ENCODE assay signal across 10 mouse cellular contexts in genomic region chr3:84324478-84324877, GRCm38 (mm10). TPM values are rescaled to one million over a fixed set of nuclear protein-coding genes. Genes with fewer than 3 reads are reported as not detected.
DNase-seq lines count a peak whose midpoint lies in the region; ATAC-seq and TF ChIP-seq lines count a peak whose summit lies in the region.
"Had no signal": no experiment of that assay in that cellular context is flagged by ENCODE, and none has a peak within 500 bp of the region (broad histone marks: within the 10 kb centered on the region; RNA-seq: fewer than 3 reads in every experiment).

No protein-coding gene starts in this region.

- ATAC-seq in heart, embryonic 14.5 days (ENCODE audit: insufficient number of reproducible peaks, insufficient read depth, low FRiP score, low read depth), result no peak
- 0 out of 2 replicates have a peak, but pooled peaks have one; percentile 41 for ATAC-seq in embryonic facial prominence, embryonic 12.5 days (ENCODE audit: insufficient number of reproducible peaks, insufficient read depth, low FRiP score, low TSS enrichment)
- ATAC-seq in limb, embryonic 13.5 days (ENCODE audit: low FRiP score, low read depth), result no peak

- H3K79me2 ChIP-seq in CH12.LX (replicated peaks; ENCODE audit: control insufficient read depth, extremely low read depth, insufficient read depth, poor library complexity, severe bottlenecking), result no peaks in the 10 kb centered on the region

- peak overlapping the region; percentile 1; the same call in 1 of the 2 replicates for H3K4me2 ChIP-seq in heart, embryonic 14.5 days (ENCODE audit: low read length)
- H3K4me2 ChIP-seq in CH12.LX (ENCODE audit: insufficient read depth, low read depth, poor library complexity, severe bottlenecking), result peak overlapping the region; percentile 89
- 0 out of 2 replicates have a peak overlapping the region, but pooled peaks have one; percentile 10 for H3K4me2 ChIP-seq in embryonic facial prominence, embryonic 12.5 days (replicated peaks)
- H3K4me2 ChIP-seq in limb, embryonic 13.5 days (replicated peaks), result peak overlapping the region; percentile 14; the same call in 1 of the 2 replicates

- no peak for TF ChIP-seq CTCF in CH12.LX (conservative IDR thresholded peaks at IDR 0.05 in 1 of 2, IDR thresholded peaks at IDR 0.05 in 1 of 2; ENCODE audit: low read depth in 2 of 2, low read length in 2 of 2)

- peak; percentile 65 for TF ChIP-seq EP300 in CH12.LX (IDR thresholded peaks at IDR 0.05; ENCODE audit: low read length)

- no peak for TF ChIP-seq RAD21 in CH12.LX (IDR thresholded peaks at IDR 0.05; ENCODE audit: low read depth, low read length)

- H3K27me3 ChIP-seq in heart, embryonic 14.5 days (ENCODE audit: control insufficient read depth, insufficient read depth, low read length), result 0 out of 2 replicates have a peak, but pooled peaks cover under 1% of the 10 kb centered on the region
- H3K27me3 ChIP-seq in CH12.LX (replicated peaks), result no peaks in the 10 kb centered on the region
- no peaks in the 10 kb centered on the region for H3K27me3 ChIP-seq in embryonic facial prominence, embryonic 12.5 days
- no peaks in the 10 kb centered on the region for H3K27me3 ChIP-seq in limb, embryonic 13.5 days

- no peaks in the 10 kb centered on the region for H3K36me3 ChIP-seq in heart, embryonic 14.5 days (ENCODE audit: control insufficient read depth, insufficient read depth, low read length)
- H3K36me3 ChIP-seq in CH12.LX (replicated peaks in 1 of 2; ENCODE audit: control insufficient read depth in 1 of 2, insufficient read depth in 1 of 2, low read length in 1 of 2), result peaks cover 4 to 23% of the 10 kb centered on the region in 2 experiments
- no peaks in the 10 kb centered on the region for H3K36me3 ChIP-seq in embryonic facial prominence, embryonic 12.5 days
- no peaks in the 10 kb centered on the region for H3K36me3 ChIP-seq in limb, embryonic 13.5 days

- 32% methylated on average over 3 of the region's 3 CpGs for WGBS in heart, embryonic 14.5 days
- 8% methylated on average over 3 of the region's 3 CpGs for whole genome bisulfite sequencing in embryonic facial prominence, embryonic 12.5 days
- 23% methylated on average over 3 of the region's 3 CpGs for WGBS in limb, embryonic 13.5 days

- H3K9me3 ChIP-seq in heart, embryonic 14.5 days (ENCODE audit: control insufficient read depth, low read length), result 0 out of 2 replicates have a peak, but pooled peaks cover 4% of the 10 kb centered on the region
- H3K9me3 ChIP-seq in CH12.LX (replicated peaks; ENCODE audit: low read length), result no peaks in the 10 kb centered on the region
- H3K9me3 ChIP-seq in embryonic facial prominence, embryonic 12.5 days, result no peaks in the 10 kb centered on the region
- H3K9me3 ChIP-seq in limb, embryonic 13.5 days, result no peaks in the 10 kb centered on the region; the same call in 1 of the 2 replicates

- DNase-seq in heart, postnatal 14 days, result no peak
- peak; percentile 85 for DNase-seq in CH12.LX (ENCODE audit: extremely low read depth)
- no peak for DNase-seq in layer of hippocampus, adult 8-10 months (ENCODE audit: low spot score in 2 of 2)
- no peak for DNase-seq in spleen, adult 18-20 months
- DNase-seq in frontal cortex, postnatal 10 days (ENCODE audit: low spot score in 2 of 2), result no peak
- DNase-seq: cerebellum, adult 8-10 months; right cerebral cortex, postnatal 25 days had no signal

- dilution Hi-C loops in CH12.LX (cut with MboI; ENCODE audit: extremely low pct_ligation_motif_present, extremely low pct_unique_long_range_greater_than_20kb, low sequenced_read_pairs), result no loop called here

- no peak; the same call in 1 of the 2 replicates for TF ChIP-seq POLR2A in CH12.LX (IDR thresholded peaks at IDR 0.05; ENCODE audit: low read depth, low read length)

- H3K27ac ChIP-seq in heart, embryonic 14.5 days (replicated peaks in 1 of 2; ENCODE audit: control insufficient read depth in 1 of 2, insufficient read depth in 1 of 2, low read depth in 2 of 2, low read length in 2 of 2), result 0 out of 4 replicates have a peak overlapping the region, but pooled peaks of 1 of the 2 experiments have one; percentile 28
- H3K27ac ChIP-seq in CH12.LX (ENCODE audit: insufficient read depth, low read depth), result peak overlapping the region; percentile 88
- H3K27ac ChIP-seq in embryonic facial prominence, embryonic 12.5 days, result no peak overlapping the region
- no peak overlapping the region for H3K27ac ChIP-seq in limb, embryonic 13.5 days

- no peak overlapping the region for H3K4me3 ChIP-seq in heart, embryonic 14.5 days (ENCODE audit: control insufficient read depth in 1 of 2, insufficient read depth in 1 of 2, low read depth in 1 of 2, low read length in 2 of 2)
- H3K4me3 ChIP-seq in CH12.LX (replicated peaks in 1 of 3; ENCODE audit: low read depth in 2 of 3, low read length in 2 of 3, poor library complexity in 1 of 3), result peak overlapping the region; percentile 62 to 99 (median 83)
- no peak overlapping the region for H3K4me3 ChIP-seq in embryonic facial prominence, embryonic 12.5 days
- no peak overlapping the region for H3K4me3 ChIP-seq in limb, embryonic 13.5 days

- H3K4me1 ChIP-seq in heart, embryonic 14.5 days (ENCODE audit: control insufficient read depth in 2 of 2, insufficient read depth in 2 of 2, low read length in 2 of 2), result peaks cover 4 to 16% of the 10 kb centered on the region in 2 experiments; a peak in 3 of 4 replicates
- peaks cover 6 to 14% of the 10 kb centered on the region in 2 experiments for H3K4me1 ChIP-seq in CH12.LX (ENCODE audit: control insufficient read depth in 1 of 2, insufficient read depth in 2 of 2)
- peaks cover 11% of the 10 kb centered on the region for H3K4me1 ChIP-seq in embryonic facial prominence, embryonic 12.5 days
- peaks cover 8% of the 10 kb centered on the region for H3K4me1 ChIP-seq in limb, embryonic 13.5 days

- H3K9ac ChIP-seq in heart, embryonic 14.5 days (ENCODE audit: low read length), result peak overlapping the region; percentile 38; the same call in 1 of the 2 replicates
- peak overlapping the region; percentile 96 for H3K9ac ChIP-seq in CH12.LX (ENCODE audit: insufficient read depth, low read depth)
- no peak overlapping the region for H3K9ac ChIP-seq in embryonic facial prominence, embryonic 12.5 days
- no peak overlapping the region for H3K9ac ChIP-seq in limb, embryonic 13.5 days

- in situ Hi-C loops in CH12.LX (cut with MboI; ENCODE audit: low pct_ligation_motif_present, low pct_unique_long_range_greater_than_20kb, low sequenced_read_pairs), result loop anchor here (25.0 kb wide), 1 partner anchor 262 kb away; no protein-coding TSS in a partner anchor

- intact Hi-C loops in heart, postnatal 14 days (cut with DNase I), result no loop called here

TF ChIP-seq in CH12.LX, 34 proteins besides CTCF, POLR2A, EP300 and RAD21:
- TF ChIP-seq BHLHE40 (IDR thresholded peaks at IDR 0.05; ENCODE audit: low read depth, low read length), result 0 out of 2 replicates have a peak, but pooled peaks have one; percentile 19
- no peak; the same call in 1 of the 2 replicates for TF ChIP-seq MAZ (IDR thresholded peaks at IDR 0.05; ENCODE audit: low read depth, low read length)
- TF ChIP-seq CHD1 (IDR thresholded peaks at IDR 0.05; ENCODE audit: low read depth, low read length), result no peak
- peak; percentile 41; the same call in 1 of the 2 replicates for TF ChIP-seq TCF12 (IDR thresholded peaks at IDR 0.05; ENCODE audit: low read depth, low read length)
- TF ChIP-seq ZNF384 (IDR thresholded peaks at IDR 0.05; ENCODE audit: low read depth, low read length), result peak; percentile 69
- peak; percentile 17; the same call in 1 of the 2 replicates for TF ChIP-seq ETS1 (conservative IDR thresholded peaks at IDR 0.05; ENCODE audit: low read depth, low read length)
- TF ChIP-seq MAX (IDR thresholded peaks at IDR 0.05; ENCODE audit: low read length), result peak; percentile 53; the same call in 1 of the 2 replicates
- TF ChIP-seq SIN3A (IDR thresholded peaks at IDR 0.05; ENCODE audit: low read length), result peak; percentile 63
- TF ChIP-seq MXI1 (IDR thresholded peaks at IDR 0.05; ENCODE audit: low read depth, low read length), result peak; percentile 75
- TF ChIP-seq CHD2 (IDR thresholded peaks at IDR 0.05; ENCODE audit: low read length), result peak; percentile 89
- TF ChIP-seq IRF4 (IDR thresholded peaks at IDR 0.05; ENCODE audit: low read depth, low read length), result peak; percentile 74

RNA-seq across cellular contexts. Expression of gene Trim2, which starts 17.8 kb away (rescaled TPM):
- 8.5 and 9.3 TPM in 2 replicates for polyA plus RNA-seq in heart, embryonic 14.5 days (2014; fragmentation: Nextera tagmentation; extraction: Ambion mirVana)
- total RNA-seq in heart, postnatal 14 days (2021), result 1 to 10 TPM; 6.9 to 8.5 TPM
- 2.1 and 2.4 TPM in 2 replicates for total RNA-seq in CH12.LX (2012; rRNA removed)
- 2.1 and 2.5 TPM in 2 replicates for total RNA-seq in CH12.LX (2014; rRNA removed)
- polyA plus RNA-seq in CH12.LX (2012; ENCODE audit: insufficient read length, low read depth), result 3.3 and 3.6 TPM in 2 replicates
- 38.2 and 39.2 TPM in 2 replicates for polyA plus RNA-seq in embryonic facial prominence, embryonic 12.5 days (2016; fragmentation: Nextera tagmentation; extraction: Ambion mirVana)
- 19.7 and 20.9 TPM in 2 replicates for polyA plus RNA-seq in limb, embryonic 13.5 days (2015; fragmentation: Nextera tagmentation; extraction: Ambion mirVana)
- 100 to 1,000 TPM; 369 to 408 (median 383) TPM for total RNA-seq in layer of hippocampus, adult 8-10 months (2022)

Comparison
In these comparisons a context has a peak if more than half of its experiments do, and no peak if none do; other contexts are left out.
1. H3K4me2 ChIP-seq: peak in every context shown above with its lines; median percentile 89 in CH12.LX; 14 in limb, embryonic 13.5 days; 10 in embryonic facial prominence, embryonic 12.5 days; 1 in heart, embryonic 14.5 days.
2. H3K4me3 ChIP-seq: peak in CH12.LX (3 of 3); none in heart, embryonic 14.5 days (0 of 2), embryonic facial prominence, embryonic 12.5 days (single experiment) and limb, embryonic 13.5 days (single experiment).
3. H3K9ac ChIP-seq: peak in heart, embryonic 14.5 days (single experiment) and CH12.LX (single experiment); none in embryonic facial prominence, embryonic 12.5 days (single experiment) and limb, embryonic 13.5 days (single experiment).